Mouse (Mus musculus) forebrain, postnatal 0 days (tissue): ENCODE results near the gene 4930435E12Rik. TPM values are rescaled to one million over a fixed set of nuclear protein-coding genes. Genes with fewer than 3 reads are reported as not detected.

Experiments
- ATAC-seq: fragments of 200-750 bp; cut with Nextera tagmentation; 2 replicates; pipeline ENCODE4 v1.8.0; 2017; ENCODE audit warnings: mild to moderate bottlenecking, moderate library complexity
- DNase-seq: peaks from one replicate; pipeline ENCODE4 v3.0.0-alpha.2; 2015
- H3K27ac ChIP-seq: fragments of 300-500 bp; sonication (generic); 2 replicates; pipeline ENCODE4 v1.5.1; 2014; ENCODE audit warnings: low read depth, mild to moderate bottlenecking, antibody characterized with exemption, low read length, moderate library complexity, mixed read lengths
- H3K27me3 ChIP-seq: fragments of 300-500 bp; sonication (generic); 2 replicates; pipeline ENCODE4 v1.6.1; 2014; ENCODE audit warnings: mild to moderate bottlenecking, low read length, mixed read lengths; ENCODE audit not compliant: insufficient read depth
- H3K36me3 ChIP-seq: fragments of 300-500 bp; sonication (generic); 2 replicates; pipeline ENCODE4 v1.6.1; 2014; ENCODE audit warnings: mild to moderate bottlenecking, moderate library complexity; ENCODE audit not compliant: insufficient read depth
- H3K4me1 ChIP-seq: fragments of 300-500 bp; sonication (generic); 2 replicates; pipeline ENCODE4 v1.6.1; 2014; ENCODE audit warnings: antibody characterized with exemption; ENCODE audit not compliant: insufficient read depth
- H3K4me2 ChIP-seq: fragments of 300-500 bp; sonication (generic); 2 replicates; pipeline ENCODE4 v1.6.1; 2014; ENCODE audit warnings: low read depth, mild to moderate bottlenecking, moderate library complexity
- H3K4me3 ChIP-seq: fragments of 300-500 bp; sonication (generic); 2 replicates; pipeline ENCODE4 v1.5.1; 2014; ENCODE audit warnings: low read depth, low read length, mixed read lengths
- H3K9ac ChIP-seq: fragments of 300-500 bp; sonication (generic); 2 replicates; pipeline ENCODE4 v1.6.1; 2014; ENCODE audit warnings: mild to moderate bottlenecking
- H3K9me3 ChIP-seq: fragments of 300-500 bp; sonication (generic); 2 replicates; pipeline ENCODE4 v1.6.1; 2016; ENCODE audit warnings: low read length
- CTCF ChIP-seq: sonication (generic); IDR thresholded peaks from 2 replicates; pipeline ENCODE4 v1.5.1; 2016; ENCODE audit warnings: antibody characterized with exemption, control low read depth, low read depth
- WGBS: fragments of 180-500 bp; shearing (Covaris S2); extraction: QIAGEN DNeasy Blood & Tissue Kit; methylation state at CpG from one replicate; pipeline ENCODE4 v1.1.7; 2014; 5-methylcytosine and 5-hydroxymethylcytosine counted together
- polyA plus RNA-seq: library from polyadenylated mRNA; unstranded; fragments of >200 nt; fragmentation: Nextera tagmentation; extraction: Ambion mirVana; gene quantifications from 2 replicates; pipeline ENCODE4 v1.2.1, GENCODE M21; 2015
- total RNA-seq: library from RNA; depleted of rRNA; stranded (reverse); fragments of >200 nt; gene quantifications from 2 replicates; pipeline ENCODE4 v1.2.3, GENCODE M21; 2014; rRNA removed

The 4930435E12Rik gene
- total RNA-seq (not detected in 2 replicates), polyA plus RNA-seq (not detected in 2 replicates)

GRCm38 (mm10) chr16:38828649-38829048, at the start of gene 4930435E12Rik:
TSS of gene 4930435E12Rik (minus strand) at chr16:38828749.
- no peaks in the 10 kb centered on the region for H3K36me3 ChIP-seq
- ATAC-seq (no peak), DNase-seq (no peak)
- H3K4me3 ChIP-seq, result no peak within 1 kb of the TSS
- WGBS, result 93% methylated on average over 3 of the region's 3 CpGs
- H3K9ac ChIP-seq, result no peak within 1 kb of the TSS
- no peaks in the 10 kb centered on the region for H3K4me1 ChIP-seq
- H3K27ac ChIP-seq, result no peak within 1 kb of the TSS
- TF ChIP-seq CTCF, result no peak
- no peaks in the 10 kb centered on the region for H3K9me3 ChIP-seq
- H3K4me2 ChIP-seq, result no peak within 1 kb of the TSS
- no peaks in the 10 kb centered on the region for H3K27me3 ChIP-seq

- Histone ChIP-seq H3K27me3 (no peaks in the 10 kb centered on the region), H3K4me2 (no peak overlapping the region), H3K9me3 (no peaks in the 10 kb centered on the region), H3K4me3 (no peak overlapping the region), H3K36me3 (no peaks in the 10 kb centered on the region), H3K4me1 (no peaks in the 10 kb centered on the region), H3K9ac (no peak overlapping the region), H3K27ac (no peak overlapping the region)
- DNase-seq (peak; percentile 46), ATAC-seq (peak; percentile 87)
- WGBS, result 27% methylated on average over 4 of the region's 4 CpGs
- TF ChIP-seq CTCF, result no peak
Measured at GRCm38 (mm10) chr16:38874481-38874880, 45.9 kb upstream of the 4930435E12Rik start.

GRCm38 (mm10) chr16:38873231-38873630, 44.7 kb upstream of the 4930435E12Rik start:
- TF ChIP-seq CTCF, result no peak
- WGBS, result 75% methylated on average over 4 of the region's 4 CpGs
- Histone ChIP-seq H3K9me3 (no peaks in the 10 kb centered on the region), H3K4me1 (no peaks in the 10 kb centered on the region), H3K4me3 (no peak overlapping the region), H3K27ac (no peak overlapping the region), H3K27me3 (no peaks in the 10 kb centered on the region), H3K4me2 (no peak overlapping the region), H3K36me3 (no peaks in the 10 kb centered on the region), H3K9ac (no peak overlapping the region)
- ATAC-seq, result no peak
- no peak for DNase-seq

GRCm38 (mm10) chr16:38864358-38864757, 35.8 kb upstream of the 4930435E12Rik start:
- H3K9ac ChIP-seq, result no peak overlapping the region
- WGBS, result 94% methylated on average over 5 of the region's 5 CpGs

GRCm38 (mm10) chr16:38860548-38860947, 32.0 kb upstream of the 4930435E12Rik start:
- Histone ChIP-seq H3K27me3 (no peaks in the 10 kb centered on the region), H3K36me3 (no peaks in the 10 kb centered on the region), H3K9ac (no peak overlapping the region), H3K4me2 (no peak overlapping the region), H3K4me3 (no peak overlapping the region), H3K27ac (no peak overlapping the region), H3K4me1 (no peaks in the 10 kb centered on the region), H3K9me3 (no peaks in the 10 kb centered on the region)
- TF ChIP-seq CTCF, result no peak
- DNase-seq (no peak), ATAC-seq (peak; percentile 43; the same call in 1 of the 2 replicates)
- 29% methylated on average over 6 of the region's 6 CpGs for WGBS

More at GRCm38 (mm10) chr16:38864358-38864757, 35.8 kb upstream of the 4930435E12Rik start:
- Histone ChIP-seq H3K4me3 (no peak overlapping the region), H3K4me2 (no peak overlapping the region), H3K36me3 (no peaks in the 10 kb centered on the region), H3K27ac (no peak overlapping the region), H3K27me3 (no peaks in the 10 kb centered on the region), H3K4me1 (no peaks in the 10 kb centered on the region), H3K9me3 (no peaks in the 10 kb centered on the region)
- DNase-seq (no peak), ATAC-seq (no peak)
- TF ChIP-seq CTCF, result no peak

- peak; percentile 78 for TF ChIP-seq CTCF
- 24% methylated on average over 8 of the region's 8 CpGs for WGBS
- Histone ChIP-seq H3K4me1 (no peaks in the 10 kb centered on the region), H3K9ac (no peak overlapping the region), H3K27me3 (no peaks in the 10 kb centered on the region), H3K27ac (no peak overlapping the region), H3K4me2 (peak overlapping the region; percentile 18; the same call in 1 of the 2 replicates), H3K4me3 (no peak overlapping the region), H3K36me3 (no peaks in the 10 kb centered on the region), H3K9me3 (no peaks in the 10 kb centered on the region)
- ATAC-seq (peak; percentile 58), DNase-seq (peak; percentile 74)
Measured at GRCm38 (mm10) chr16:38858120-38858749, 29.7 kb upstream of the 4930435E12Rik start.

GRCm38 (mm10) chr16:38812521-38812920, 16.0 kb downstream of the 4930435E12Rik start:
- no peaks in the 10 kb centered on the region for H3K9me3 ChIP-seq
- peaks cover 9% of the 10 kb centered on the region; the same call in 1 of the 2 replicates for H3K4me1 ChIP-seq
- DNase-seq (peak; percentile 75), ATAC-seq (no peak)
- WGBS, result 28% methylated on average over 8 of the region's 8 CpGs
- no peak overlapping the region for H3K9ac ChIP-seq
- H3K4me3 ChIP-seq, result no peak overlapping the region
- H3K27me3 ChIP-seq, result no peaks in the 10 kb centered on the region
- peak; percentile 73 for TF ChIP-seq CTCF
- H3K27ac ChIP-seq, result no peak overlapping the region
- no peak overlapping the region for H3K4me2 ChIP-seq
- no peaks in the 10 kb centered on the region for H3K36me3 ChIP-seq
